Mouse (Mus musculus): ENCODE data around the gene Crlf1.

The Crlf1 gene

DNA sequence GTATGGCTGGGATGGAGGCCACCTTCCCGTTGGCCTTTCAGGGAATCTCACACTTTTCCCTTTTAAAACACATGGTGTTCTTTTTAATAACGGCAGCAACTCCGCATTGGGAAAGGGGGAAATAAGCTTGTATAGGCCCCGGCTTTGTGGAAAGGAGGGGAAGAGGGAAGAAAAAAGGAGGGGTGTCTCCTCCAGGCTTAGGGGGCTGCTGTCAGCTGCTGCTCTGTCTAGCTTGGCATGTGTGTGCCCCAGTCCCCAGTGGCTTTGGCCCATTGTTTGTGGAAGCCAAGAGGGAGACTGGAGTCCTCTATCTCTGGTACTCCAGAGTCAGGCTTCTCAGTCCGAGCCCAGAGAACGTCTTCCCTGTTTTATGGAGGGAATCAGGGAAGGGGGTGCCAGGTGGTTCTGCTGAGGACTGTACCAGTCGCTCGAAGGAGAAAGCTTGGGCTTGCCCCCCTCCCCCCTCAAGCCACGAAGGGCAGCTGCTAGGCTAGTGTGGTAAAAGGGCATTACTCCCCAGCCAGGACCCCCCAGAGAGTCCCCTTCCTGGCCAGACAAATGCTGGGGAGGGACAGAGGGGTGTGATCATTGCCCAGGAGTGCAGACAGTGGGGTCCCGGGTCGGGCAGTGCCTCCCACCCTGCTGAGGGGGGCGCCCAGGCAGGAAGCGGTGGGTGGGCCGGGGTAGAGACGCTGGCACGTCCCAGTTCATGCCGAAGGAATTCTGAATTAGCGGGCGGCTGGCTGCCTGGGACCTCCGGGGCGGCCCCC, 2.2 kb downstream of the Crlf1 start:
- WGBS, result 39% methylated on average over 21 of the region's 21 CpGs

DNA sequence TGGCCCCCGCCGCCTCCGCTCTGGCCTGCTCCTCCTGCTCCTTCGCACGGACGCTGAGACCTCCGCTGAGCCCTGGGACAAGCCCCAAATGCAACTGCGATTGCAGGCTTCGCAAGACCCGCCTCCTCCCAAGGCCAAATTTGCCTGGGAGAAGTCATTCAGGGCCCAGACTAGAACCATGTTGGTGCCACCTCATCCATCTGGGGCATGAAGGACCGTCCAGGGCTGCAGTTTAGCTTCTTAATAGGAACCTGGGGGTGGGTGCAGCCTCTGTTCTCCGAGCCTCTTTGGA, 2.8 kb downstream of the Crlf1 start:
- 59% methylated on average over 12 of the region's 12 CpGs for WGBS

DNA sequence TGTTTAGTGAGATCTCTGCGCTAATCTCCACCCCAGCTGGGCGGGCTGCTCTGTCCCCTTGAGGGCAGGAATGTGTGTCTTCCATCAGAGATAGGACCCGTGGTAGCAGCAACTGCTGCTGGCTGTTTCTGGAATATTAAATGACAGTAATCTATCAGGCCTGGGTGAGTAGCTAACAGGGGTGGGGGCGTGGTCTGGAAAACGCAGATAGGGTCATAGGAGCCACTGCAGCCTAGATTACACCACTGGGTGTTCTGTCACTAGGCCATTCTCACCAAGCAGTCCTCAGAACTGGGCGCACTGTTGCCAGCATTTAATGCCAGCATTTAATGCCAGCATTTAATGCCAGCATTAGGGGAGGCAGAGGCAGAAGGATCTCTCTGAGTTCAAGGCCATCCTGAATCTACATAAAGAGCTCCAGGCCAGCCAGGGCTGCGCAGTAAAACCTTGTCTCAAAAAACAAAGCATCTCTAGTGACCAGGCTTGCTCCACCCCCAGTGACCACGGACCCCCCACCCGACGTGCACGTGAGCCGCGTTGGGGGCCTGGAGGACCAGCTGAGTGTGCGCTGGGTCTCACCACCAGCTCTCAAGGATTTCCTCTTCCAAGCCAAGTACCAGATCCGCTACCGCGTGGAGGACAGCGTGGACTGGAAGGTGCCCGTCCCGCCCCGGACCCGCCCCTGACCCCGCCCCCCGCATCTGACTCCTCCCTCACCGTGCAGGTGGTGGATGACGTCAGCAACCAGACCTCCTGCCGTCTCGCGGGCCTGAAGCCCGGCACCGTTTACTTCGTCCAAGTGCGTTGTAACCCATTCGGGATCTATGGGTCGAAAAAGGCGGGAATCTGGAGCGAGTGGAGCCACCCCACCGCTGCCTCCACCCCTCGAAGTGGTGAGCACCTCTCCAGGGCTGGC, 7.7 kb downstream of the Crlf1 start:
- WGBS, result 21% methylated on average over 39 of the region's 39 CpGs

DNA sequence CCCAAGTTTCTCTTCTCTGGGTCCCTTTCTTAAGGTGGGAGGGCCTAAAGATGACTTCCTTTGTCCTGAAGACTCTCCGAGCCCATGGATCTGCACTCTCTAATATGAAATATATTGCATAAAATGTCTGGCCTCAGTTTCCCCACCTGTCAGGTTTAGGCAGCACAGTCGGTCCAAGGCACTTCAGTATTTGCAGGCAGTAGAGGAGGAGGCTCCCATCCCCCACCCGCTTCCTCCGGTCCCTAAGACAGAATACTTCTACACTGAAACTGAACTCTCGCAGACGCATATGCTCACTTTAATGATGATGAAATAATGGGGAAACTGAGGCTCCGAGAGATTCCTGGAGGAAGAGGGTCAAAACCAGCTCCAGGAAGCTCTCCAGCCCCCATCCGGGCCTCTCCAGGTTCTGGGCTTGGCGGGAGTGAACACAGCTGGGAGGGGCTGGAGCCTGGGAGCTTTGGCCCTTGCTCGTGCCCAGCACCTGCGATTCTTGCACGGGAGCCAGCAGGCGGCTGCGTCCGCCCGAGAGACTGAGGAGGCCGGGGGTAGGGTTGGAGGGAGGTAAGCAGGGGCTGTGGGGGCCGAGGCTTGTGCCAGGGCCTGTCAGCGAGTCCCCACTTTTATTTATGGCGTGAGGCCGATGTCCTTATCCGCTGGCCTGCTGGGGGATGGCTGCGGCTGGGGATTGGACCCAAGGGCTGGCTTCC, 9.0 kb downstream of the Crlf1 start:
- WGBS, result 21% methylated on average over 23 of the region's 23 CpGs

DNA sequence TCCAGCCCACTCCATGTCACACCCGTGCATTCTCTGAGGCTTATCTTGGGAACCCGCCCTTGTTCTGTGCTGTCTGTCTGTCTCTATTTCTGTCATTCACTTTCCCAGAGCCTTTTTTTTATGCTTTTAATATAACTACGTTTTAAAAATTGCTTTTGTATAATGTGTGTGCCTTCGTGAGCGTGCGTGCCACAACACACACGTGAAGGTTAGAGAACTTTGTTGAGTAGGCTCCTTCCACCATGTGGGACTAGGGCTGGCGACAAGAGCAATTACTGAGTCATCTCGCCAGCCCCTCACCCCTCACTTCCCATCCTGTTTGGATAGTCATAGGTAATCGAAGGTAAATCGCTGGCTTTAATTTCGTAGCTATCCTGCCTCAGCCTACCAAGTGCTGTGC, 9.6 kb downstream of the Crlf1 start:
- WGBS, result 38% methylated on average over 12 of the region's 12 CpGs

DNA sequence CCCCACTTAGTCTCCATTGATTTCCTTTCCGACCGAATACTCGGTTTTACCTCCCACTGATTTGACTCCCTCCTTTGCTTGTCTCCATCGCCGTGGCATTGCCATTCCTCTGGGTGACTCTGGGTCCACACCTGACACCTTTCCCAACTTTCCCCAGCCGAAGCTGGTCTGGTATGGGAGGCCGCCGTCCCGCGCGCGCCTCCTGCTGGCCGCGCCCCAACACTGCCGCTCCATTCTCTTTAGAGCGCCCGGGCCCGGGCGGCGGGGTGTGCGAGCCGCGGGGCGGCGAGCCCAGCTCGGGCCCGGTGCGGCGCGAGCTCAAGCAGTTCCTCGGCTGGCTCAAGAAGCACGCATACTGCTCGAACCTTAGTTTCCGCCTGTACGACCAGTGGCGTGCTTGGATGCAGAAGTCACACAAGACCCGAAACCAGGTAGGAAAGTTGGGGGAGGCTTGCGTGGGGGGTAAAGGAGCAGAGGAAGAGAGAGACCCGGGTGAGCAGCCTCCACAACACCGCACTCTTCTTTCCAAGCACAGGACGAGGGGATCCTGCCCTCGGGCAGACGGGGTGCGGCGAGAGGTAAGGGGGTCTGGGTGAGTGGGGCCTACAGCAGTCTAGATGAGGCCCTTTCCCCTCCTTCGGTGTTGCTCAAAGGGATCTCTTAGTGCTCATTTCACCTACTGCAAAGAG, 10.2 kb downstream of the Crlf1 start:
- 21% methylated on average over 46 of the region's 46 CpGs for WGBS

DNA sequence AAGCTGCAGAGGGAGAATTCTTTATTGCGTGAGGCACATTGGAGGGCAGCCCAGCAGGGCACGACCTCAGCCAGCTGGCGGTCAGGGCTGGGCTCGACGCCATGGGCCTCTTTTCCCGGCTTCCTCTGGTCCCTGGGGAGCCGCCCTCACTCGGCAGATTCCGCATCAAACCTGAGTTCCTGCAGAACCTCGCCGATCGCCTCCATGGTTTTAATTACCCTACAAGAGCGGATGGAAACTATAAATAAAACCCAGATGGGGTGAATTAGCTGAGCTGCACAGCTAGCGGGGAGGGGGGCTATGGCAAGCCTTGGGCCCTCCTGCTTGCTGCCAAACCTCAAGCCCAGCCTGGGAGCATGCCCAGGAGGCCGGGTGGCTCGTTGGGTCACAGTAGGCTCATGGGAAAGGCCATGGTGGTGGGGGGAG, 11.3 kb downstream of the Crlf1 start:
- 23% methylated on average over 16 of the region's 16 CpGs for WGBS

DNA sequence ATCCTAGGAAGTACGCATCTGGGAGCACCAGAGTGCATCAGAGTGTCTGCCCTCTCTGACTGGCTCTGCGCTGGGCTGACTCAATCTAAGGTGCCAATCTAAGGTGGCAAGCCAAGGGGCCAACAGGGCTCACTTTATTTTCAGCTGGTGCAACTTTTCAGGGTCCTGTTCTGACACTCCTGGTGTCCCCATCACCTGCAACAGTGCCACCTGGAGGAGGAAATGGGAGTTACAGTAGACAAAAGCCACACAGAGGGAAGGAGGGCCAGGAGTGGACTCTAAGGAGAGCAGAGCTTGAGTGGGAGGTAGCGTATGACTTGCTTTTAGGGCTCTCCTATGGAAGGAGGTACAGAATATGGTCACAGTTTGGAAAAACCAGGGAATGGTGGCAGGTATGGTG, 11.9 kb downstream of the Crlf1 start:
- WGBS, result 60% methylated on average over 3 of the region's 3 CpGs

DNA sequence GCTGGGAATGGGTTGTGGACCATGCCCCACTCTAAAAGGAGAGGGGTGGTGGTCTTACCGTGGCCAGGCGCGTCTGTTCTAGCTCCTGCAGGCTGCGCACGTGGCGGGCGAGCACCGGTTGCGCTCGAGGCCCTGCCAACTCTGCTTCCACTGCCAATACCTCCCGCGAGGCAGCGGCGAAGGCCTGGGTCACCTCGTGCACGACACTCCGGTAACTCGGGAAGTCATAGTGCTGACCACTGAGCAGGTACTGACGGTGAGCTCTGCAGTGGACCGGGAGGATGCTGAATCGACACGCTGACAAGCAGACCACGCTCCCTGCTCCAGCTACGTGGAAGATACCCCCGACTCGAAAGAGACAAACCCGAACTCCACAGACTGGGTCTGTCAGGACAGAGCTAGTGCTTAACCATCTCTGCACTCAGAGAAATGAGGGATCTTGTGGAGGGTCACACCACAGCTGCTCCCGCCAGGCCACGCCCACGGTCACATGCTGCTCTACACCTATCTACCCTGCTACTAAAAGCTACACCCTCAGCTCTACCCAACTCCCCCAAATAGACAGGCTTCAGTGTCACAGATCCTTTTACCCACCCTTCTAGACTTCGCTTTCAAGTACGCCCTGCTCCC, 12.9 kb downstream of the Crlf1 start:
- WGBS, result 21% methylated on average over 32 of the region's 32 CpGs

DNA sequence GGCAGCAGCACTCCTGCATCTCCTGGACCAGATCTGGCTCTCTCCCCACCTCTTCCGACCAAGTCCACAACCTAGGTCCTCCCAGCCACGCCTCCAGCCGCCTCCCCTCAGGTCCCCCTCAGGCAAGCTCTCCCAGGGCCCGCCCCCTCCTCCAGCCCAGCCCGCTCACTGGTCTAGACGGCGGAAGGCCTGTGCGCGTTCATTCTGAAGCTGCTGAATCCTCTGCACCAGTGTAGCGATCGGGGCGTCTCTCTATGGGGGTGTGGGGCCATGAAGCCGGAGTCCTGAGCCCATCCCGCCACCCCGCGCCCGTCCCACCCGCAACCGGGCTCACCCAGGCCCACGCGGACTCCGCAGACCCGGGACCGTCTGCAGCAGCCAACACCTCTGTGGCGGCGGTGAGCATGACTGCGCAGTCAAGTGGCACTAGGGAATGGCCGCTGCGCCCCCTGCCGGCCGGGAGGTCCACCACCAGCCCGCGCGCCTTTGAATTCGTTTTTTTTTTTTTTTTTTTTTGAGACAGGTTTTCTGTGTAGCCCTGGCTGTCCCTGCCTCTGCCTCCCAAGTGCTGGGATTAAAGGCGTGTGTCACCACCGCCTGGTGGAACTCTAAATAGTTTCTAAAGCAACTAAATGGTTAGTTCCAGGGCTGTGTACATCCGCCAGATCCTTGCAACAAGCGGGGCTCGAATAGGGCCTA, 13.5 kb downstream of the Crlf1 start, which contains the start of gene Rex1bd:
Rex1bd (minus strand) TSS at position 425 of the 699 bp plus-strand sequence.
- 2% methylated on average over 40 of the region's 40 CpGs for WGBS

DNA sequence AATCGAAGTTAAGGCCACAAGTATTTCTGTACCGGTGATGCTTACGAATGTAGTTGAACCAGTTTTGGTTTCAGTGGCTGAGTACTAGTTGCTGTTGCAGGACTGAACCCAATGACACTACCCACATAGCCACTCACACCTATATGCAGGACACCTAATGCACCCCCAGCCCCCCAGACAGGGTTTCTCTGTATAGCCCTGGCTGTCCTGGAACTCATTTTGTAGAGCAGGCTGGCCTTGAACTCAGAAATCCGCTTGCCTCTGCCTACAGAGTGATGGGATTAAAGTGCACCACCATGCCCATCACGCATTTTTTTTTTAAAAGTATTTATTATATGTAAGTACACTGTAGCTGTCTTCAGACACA, 14.1 kb downstream of the Crlf1 start:
- 66% methylated on average over 5 of the region's 5 CpGs for WGBS

DNA sequence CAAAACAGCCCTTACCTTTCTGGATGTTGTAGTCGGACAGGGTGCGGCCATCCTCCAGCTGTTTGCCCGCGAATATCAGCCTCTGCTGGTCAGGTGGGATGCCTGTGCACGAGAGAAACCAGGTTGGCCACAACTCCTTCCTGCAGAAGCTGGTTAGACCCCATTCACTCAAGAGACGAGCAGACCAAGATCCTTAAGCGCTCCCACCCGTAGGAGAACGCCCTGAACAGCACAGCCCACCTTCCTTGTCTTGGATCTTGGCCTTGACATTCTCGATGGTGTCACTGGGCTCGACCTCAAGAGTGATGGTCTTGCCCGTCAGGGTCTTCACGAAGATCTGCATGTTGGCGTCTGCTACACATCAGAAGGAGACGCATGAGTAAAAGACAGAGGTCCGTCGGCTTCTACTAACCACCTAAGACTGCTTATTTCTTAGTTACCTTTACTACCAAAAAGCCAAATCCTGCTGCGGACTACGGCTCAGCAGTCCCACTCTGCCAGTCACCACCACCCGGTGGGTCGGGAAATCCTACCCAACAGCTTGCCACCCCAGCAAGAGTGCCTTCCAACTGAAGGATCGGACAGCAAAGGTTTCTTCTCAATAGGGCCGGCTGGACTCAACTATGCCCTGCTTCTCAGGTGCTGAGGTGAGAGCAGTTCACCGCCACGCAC, 16.5 kb downstream of the Crlf1 start:
- WGBS, result 12% methylated on average over 25 of the region's 25 CpGs

DNA sequence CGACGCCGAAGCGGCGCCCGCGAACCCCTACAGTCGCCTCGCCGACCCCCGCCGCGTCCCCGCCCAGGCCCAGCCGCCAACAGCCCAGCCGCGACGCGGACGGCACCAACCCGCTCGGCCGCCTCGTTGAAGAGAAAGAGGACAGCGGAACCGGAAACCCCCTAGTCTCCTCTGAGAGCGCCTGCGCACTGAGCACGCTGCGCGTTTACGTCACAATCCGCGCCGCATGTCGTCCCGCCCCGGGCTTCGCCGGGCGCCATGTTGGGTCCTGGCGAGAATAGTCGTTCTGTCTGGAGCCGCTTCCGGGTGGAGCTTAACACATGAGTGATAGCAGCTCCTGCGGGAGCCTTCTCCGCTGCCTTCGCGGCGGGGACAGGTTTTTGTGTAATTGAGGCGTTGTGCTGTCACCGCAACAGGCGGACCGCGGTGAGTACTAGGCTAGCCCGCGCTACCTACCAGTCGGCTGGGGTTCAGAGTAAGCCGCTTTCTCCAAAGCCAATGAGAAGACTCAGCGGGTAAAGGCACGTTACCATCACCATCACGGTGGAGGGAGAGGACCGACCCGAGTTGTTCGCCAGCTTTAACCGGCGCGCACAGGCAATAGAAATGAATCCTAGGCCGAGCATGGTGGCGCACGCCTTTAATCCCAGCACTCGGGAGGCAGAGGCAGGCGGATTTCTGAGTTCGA, 17.4 kb downstream of the Crlf1 start, which contains the start of gene Uba52:
Uba52 (minus strand) TSS at position 574 of the 688 bp plus-strand sequence.
- 1% methylated on average over 74 of the region's 74 CpGs for WGBS

DNA sequence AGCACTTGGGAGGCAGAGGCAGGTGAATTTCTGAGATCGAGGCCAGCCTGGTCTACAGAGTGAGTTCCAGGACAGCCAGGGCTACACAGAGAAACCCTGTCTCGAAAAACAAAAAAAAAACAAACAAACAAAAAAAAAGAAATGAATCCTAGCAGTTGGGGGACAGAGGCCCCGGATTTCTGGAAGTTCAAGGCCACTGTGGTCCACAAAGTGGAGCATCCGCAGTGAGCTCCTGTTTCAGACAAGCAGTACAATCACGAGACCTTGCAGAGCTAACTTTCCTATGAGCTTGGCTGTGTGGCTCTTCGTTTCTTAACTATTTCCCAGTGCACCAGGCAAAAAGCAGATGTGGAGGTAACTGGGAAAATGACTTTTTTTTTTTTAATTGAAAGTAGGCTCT, 18.2 kb downstream of the Crlf1 start:
- WGBS, result 79% methylated on average over 6 of the region's 6 CpGs

DNA sequence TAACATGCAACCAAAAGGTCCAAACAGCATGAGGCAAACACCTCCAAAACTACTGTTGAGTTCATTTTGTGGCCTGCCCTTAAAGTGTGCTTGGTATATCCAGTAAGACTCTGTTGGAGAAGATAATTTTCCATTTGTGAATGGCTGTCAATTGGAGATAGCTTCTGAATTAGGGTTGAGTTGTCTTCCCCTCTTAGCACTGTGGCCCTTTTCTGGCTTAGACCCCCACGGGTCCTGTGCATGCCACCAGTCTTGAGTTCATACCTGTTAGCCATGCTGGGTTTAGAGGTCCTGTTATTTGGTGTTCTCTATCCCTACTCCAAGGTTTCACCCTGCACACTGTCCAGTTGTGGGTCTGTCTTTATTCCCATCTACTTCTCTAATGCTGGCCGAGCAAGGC, 18.8 kb downstream of the Crlf1 start:
- 93% methylated on average over 2 of the region's 2 CpGs for WGBS

DNA sequence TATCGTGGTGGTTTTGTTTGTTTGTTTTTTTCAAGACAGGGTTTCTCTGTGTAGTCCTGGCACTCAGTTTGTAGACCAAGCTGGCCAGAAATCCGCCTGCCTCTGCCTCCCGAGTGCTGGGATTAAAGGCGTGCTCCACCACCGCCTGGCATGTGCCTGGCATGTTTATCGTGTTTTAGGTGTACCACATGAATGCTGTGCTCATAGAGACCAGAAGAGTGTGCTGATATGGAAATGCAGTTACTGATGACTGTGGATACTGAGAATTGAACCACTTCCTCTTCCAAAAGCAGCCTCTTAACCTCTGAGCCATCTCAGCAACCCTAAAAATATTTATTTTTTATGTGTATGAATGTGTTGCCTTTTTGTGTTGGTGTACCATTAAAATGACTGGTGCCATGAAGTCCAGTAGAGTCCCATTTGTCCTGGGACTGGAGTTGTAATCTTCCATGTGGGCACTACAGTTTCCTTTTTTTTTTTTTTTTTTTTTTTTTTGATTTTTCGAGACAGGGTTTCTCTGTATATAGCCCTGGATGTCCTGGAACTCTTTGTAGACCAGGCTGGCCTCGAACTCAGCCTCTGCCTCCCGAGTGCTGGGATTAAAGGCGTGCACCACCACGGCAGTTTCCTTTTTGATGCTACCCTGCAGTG, 19.4 kb downstream of the Crlf1 start:
- WGBS, result 92% methylated on average over 11 of the region's 11 CpGs

DNA sequence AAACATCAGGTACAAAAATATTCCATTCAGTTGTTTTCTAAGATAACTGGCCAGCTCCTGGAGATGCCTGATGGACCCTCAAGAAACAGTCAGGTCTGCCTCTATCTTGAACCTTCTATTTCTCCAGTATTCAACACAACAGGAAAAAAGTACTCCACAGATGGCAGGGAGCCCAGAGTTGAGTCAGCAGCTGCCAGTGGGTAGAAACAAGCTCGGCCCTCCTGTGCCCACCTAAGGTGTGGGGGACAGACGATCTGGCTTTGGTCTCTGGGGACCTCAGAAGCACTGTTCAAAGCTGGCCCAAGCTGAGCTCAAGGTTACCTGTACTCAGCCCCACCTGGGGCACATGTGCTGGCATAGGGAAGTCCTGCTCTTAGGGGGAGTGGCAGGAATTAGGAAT, 20.5 kb downstream of the Crlf1 start:
- WGBS, result 5% methylated on average over 2 of the region's 2 CpGs

DNA sequence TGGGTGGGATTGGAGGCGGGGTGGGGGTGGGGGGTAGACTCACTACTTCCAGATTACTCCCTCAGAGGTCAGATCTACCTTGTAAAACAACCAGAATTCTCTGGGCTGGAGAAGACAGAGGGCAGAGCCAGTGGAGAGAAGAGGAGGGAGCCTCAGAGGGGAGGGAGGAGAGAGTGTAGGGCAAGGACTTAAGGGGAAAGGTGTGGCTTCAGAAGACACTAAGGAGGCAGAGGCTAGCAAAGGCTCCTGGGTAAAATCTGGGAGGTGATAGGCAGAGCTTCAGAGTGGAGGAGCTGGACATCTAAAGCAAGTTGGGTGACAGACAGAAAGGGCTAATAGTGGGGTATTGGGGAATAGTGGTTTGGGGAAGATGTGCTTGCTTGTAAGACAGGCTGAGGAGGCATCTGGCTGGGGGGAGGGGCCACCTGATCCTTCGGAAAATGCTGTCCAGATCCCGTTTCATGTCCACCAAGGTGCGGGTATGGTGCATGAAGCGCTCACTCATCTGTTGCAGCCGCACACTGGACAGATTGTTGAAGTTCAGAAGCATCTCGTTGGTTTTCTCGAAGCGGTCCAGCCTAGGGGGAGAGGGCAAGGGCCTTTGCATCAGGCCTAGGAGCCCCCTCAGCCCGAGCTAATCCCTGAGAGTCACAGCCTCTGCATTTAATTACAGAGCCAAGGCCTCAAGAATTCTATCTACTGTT, 25.1 kb downstream of the Crlf1 start:
- WGBS, result 74% methylated on average over 10 of the region's 10 CpGs
